13 mouse cellular contexts compared by ENCODE assay signal in genomic region chr1:132569516-132569915, GRCm38 (mm10). TPM values are rescaled to one million over a fixed set of nuclear protein-coding genes. Genes with fewer than 3 reads are reported as not detected.
DNase-seq lines count a peak whose midpoint lies in the region; ATAC-seq and TF ChIP-seq lines count a peak whose summit lies in the region.
"Had no signal": no experiment of that assay in that cellular context is flagged by ENCODE, and none has a peak within 500 bp of the region (broad histone marks: within the 10 kb centered on the region; RNA-seq: fewer than 3 reads in every experiment).

No protein-coding gene starts in this region.

- no peak overlapping the region for H3K4me2 ChIP-seq in forebrain, embryonic 11.5 days (ENCODE audit: low read depth, low read length, severe bottlenecking)
- no peak overlapping the region for H3K4me2 ChIP-seq in hindbrain, embryonic 15.5 days
- H3K4me2 ChIP-seq: intestine, embryonic 15.5 days; liver, embryonic 13.5 days had no signal

- 88% methylated on average over 9 of the region's 9 CpGs for WGBS in forebrain, embryonic 10.5 days
- WGBS in forebrain, embryonic 11.5 days: 84% methylated on average over 9 of the region's 9 CpGs
- 61% methylated on average over 9 of the region's 9 CpGs for WGBS in hindbrain, embryonic 15.5 days
- WGBS in kidney, adult 2 months: 82% methylated on average over 9 of the region's 9 CpGs

- no peaks in the 10 kb centered on the region; the same call in 1 of the 2 replicates for H3K27me3 ChIP-seq in forebrain, embryonic 10.5 days (ENCODE audit: poor library complexity, severe bottlenecking)
- no peaks in the 10 kb centered on the region for H3K27me3 ChIP-seq in forebrain, embryonic 11.5 days (ENCODE audit: control insufficient read depth, insufficient read depth, low read length)
- no peaks in the 10 kb centered on the region for H3K27me3 ChIP-seq in hindbrain, embryonic 15.5 days
- no peaks in the 10 kb centered on the region for H3K27me3 ChIP-seq in kidney, adult 2 months (replicated peaks; ENCODE audit: control insufficient read depth, insufficient read depth, low read length)
- H3K27me3 ChIP-seq: intestine, embryonic 15.5 days; liver, embryonic 13.5 days had no signal

- H3K4me3 ChIP-seq in forebrain, embryonic 10.5 days: no peak overlapping the region
- H3K4me3 ChIP-seq in forebrain, embryonic 11.5 days (ENCODE audit: low read depth, low read length): no peak overlapping the region
- H3K4me3 ChIP-seq in hindbrain, embryonic 15.5 days: no peak overlapping the region
- no peak overlapping the region for H3K4me3 ChIP-seq in kidney, adult 2 months (ENCODE audit: insufficient read depth, low read depth, low read length)
- H3K4me3 ChIP-seq: intestine, embryonic 15.5 days; liver, embryonic 13.5 days had no signal

- no peaks in the 10 kb centered on the region for H3K36me3 ChIP-seq in forebrain, embryonic 10.5 days (replicated peaks)
- H3K36me3 ChIP-seq in forebrain, embryonic 11.5 days (ENCODE audit: control insufficient read depth, insufficient read depth, low read length): no peaks in the 10 kb centered on the region
- H3K36me3 ChIP-seq in hindbrain, embryonic 15.5 days: peaks cover 7% of the 10 kb centered on the region; the same call in 1 of the 2 replicates
- no peaks in the 10 kb centered on the region for H3K36me3 ChIP-seq in kidney, adult 2 months (ENCODE audit: control insufficient read depth, insufficient read depth, low read length)
- H3K36me3 ChIP-seq: intestine, embryonic 15.5 days; liver, embryonic 13.5 days had no signal

- ATAC-seq in forebrain, embryonic 11.5 days (replicated peaks; ENCODE audit: low FRiP score): no peak
- ATAC-seq in hindbrain, embryonic 15.5 days (ENCODE audit: low FRiP score, low read depth): peak; percentile 41; the same call in 1 of the 2 replicates
- ATAC-seq: intestine, embryonic 15.5 days had no signal

- no peak overlapping the region for H3K9ac ChIP-seq in forebrain, embryonic 11.5 days (ENCODE audit: low read length)
- no peak overlapping the region for H3K9ac ChIP-seq in hindbrain, embryonic 15.5 days
- H3K9ac ChIP-seq: intestine, embryonic 15.5 days; liver, embryonic 13.5 days had no signal

- no peak for DNase-seq in forebrain, embryonic 10.5 days (ENCODE audit: extremely low spot score, low spot score)
- DNase-seq in forebrain, embryonic 11.5 days (ENCODE audit: low spot score): no peak
- peak; percentile 82 for DNase-seq in brain, embryonic 14.5 days (ENCODE audit: low read depth)
- DNase-seq in cerebellum, postnatal 25 days: peak; percentile 91 to 95
- no peak for DNase-seq in kidney, adult 2 months
- DNase-seq in left cerebral cortex, adult 18-20 months (ENCODE audit: low spot score in 2 of 2): no peak
- DNase-seq in spleen, adult 18-20 months: no peak
- DNase-seq: adrenal gland, adult 2 months; kidney, postnatal 4 days; liver, embryonic 13.5 days; lung, postnatal 36 days had no signal

- TF ChIP-seq POLR2A in brain, embryonic 14.5 days (IDR thresholded peaks at IDR 0.05; ENCODE audit: borderline replicate concordance, extremely low read depth, insufficient read depth, insufficient read length, poor library complexity, severe bottlenecking): no peak
- no peak for TF ChIP-seq POLR2A in kidney, adult 2 months (IDR thresholded peaks at IDR 0.05; ENCODE audit: low read depth, low read length)

- peak overlapping the region; percentile 44; the same call in 1 of the 2 replicates for H3K27ac ChIP-seq in forebrain, embryonic 10.5 days
- H3K27ac ChIP-seq in forebrain, embryonic 11.5 days (ENCODE audit: low read depth, low read length): no peak overlapping the region
- peak overlapping the region; percentile 69 for H3K27ac ChIP-seq in hindbrain, embryonic 15.5 days (replicated peaks)
- no peak overlapping the region for H3K27ac ChIP-seq in kidney, adult 2 months (ENCODE audit: insufficient read depth, low read depth, low read length)
- H3K27ac ChIP-seq: intestine, embryonic 15.5 days; liver, embryonic 13.5 days had no signal

- H3K4me1 ChIP-seq in forebrain, embryonic 10.5 days: 0 out of 2 replicates have a peak, but pooled peaks cover 8% of the 10 kb centered on the region
- H3K4me1 ChIP-seq in forebrain, embryonic 11.5 days (replicated peaks; ENCODE audit: control insufficient read depth, insufficient read depth, low read length): no peaks in the 10 kb centered on the region
- H3K4me1 ChIP-seq in hindbrain, embryonic 15.5 days (replicated peaks): peaks cover 17% of the 10 kb centered on the region
- H3K4me1 ChIP-seq in kidney, adult 2 months (ENCODE audit: control insufficient read depth, insufficient read depth, low read length): no peaks in the 10 kb centered on the region
- H3K4me1 ChIP-seq: liver, embryonic 13.5 days had no signal

- no peaks in the 10 kb centered on the region for H3K9me3 ChIP-seq in forebrain, embryonic 10.5 days
- no peaks in the 10 kb centered on the region for H3K9me3 ChIP-seq in forebrain, embryonic 11.5 days (ENCODE audit: control insufficient read depth, low read length)
- H3K9me3 ChIP-seq in hindbrain, embryonic 15.5 days: no peaks in the 10 kb centered on the region
- H3K9me3 ChIP-seq: intestine, embryonic 15.5 days; liver, embryonic 13.5 days had no signal

- TF ChIP-seq CTCF in brain, embryonic 14.5 days (IDR thresholded peaks at IDR 0.05; ENCODE audit: borderline replicate concordance, extremely low read depth, insufficient read depth, insufficient read length): no peak
- TF ChIP-seq CTCF in kidney, adult 2 months (conservative IDR thresholded peaks at IDR 0.05; ENCODE audit: insufficient read depth, insufficient read length, low read depth, low read length): no peak

RNA-seq across cellular contexts. Expression of gene Cntn2, which starts 26.5 kb away (rescaled TPM):
- polyA plus RNA-seq in forebrain, embryonic 10.5 days (2016; fragmentation: Nextera tagmentation; extraction: Ambion mirVana): 2.8 and 5.5 TPM in 2 replicates
- 15.3 and 16.9 TPM in 2 replicates for polyA plus RNA-seq in forebrain, embryonic 11.5 days (2014; fragmentation: Nextera tagmentation; extraction: Ambion mirVana)
- polyA plus RNA-seq in brain, embryonic 14.5 days (2012; rRNA removed): 92.0 and 111 TPM in 2 replicates
- polyA plus RNA-seq in hindbrain, embryonic 15.5 days (2015; fragmentation: Nextera tagmentation; extraction: Ambion mirVana): 28.2 and 47.0 TPM in 2 replicates
- 0.03 and 0.11 TPM in 2 replicates for polyA plus RNA-seq in kidney, adult 2 months (2012; rRNA removed)
- 10 to 100 TPM; 65.8 to 86.7 TPM for total RNA-seq in left cerebral cortex, adult 18-20 months (2021)
- total RNA-seq: adrenal gland, adult 2 months had no signal

Comparison
In these comparisons a context has a peak if more than half of its experiments do, and no peak if none do; other contexts are left out.
1. H3K27ac ChIP-seq: peak in forebrain, embryonic 10.5 days (single experiment) and hindbrain, embryonic 15.5 days (single experiment); none in forebrain, embryonic 11.5 days (single experiment) and kidney, adult 2 months (single experiment).
2. DNase-seq: peak in brain, embryonic 14.5 days (single experiment) and cerebellum, postnatal 25 days (2 of 2); none in forebrain, embryonic 10.5 days (single experiment), forebrain, embryonic 11.5 days (single experiment), kidney, adult 2 months (single experiment), left cerebral cortex, adult 18-20 months (0 of 2) and spleen, adult 18-20 months (0 of 2).